Mouse (Mus musculus) heart, postnatal 14 days (tissue): ENCODE measurements around the gene Rad50. TPM values are rescaled to one million over a fixed set of nuclear protein-coding genes. Genes with fewer than 3 reads are reported as not detected.

Source experiments
- DNase-seq, 2 experiments: peaks; one replicate each; pipeline ENCODE4 v3.0.0; 2021 to 2022
- intact Hi-C: fragments of 180-260 bp; cut with DNase I; formaldehyde crosslinking; loops from one replicate; pipeline ENCODE4 v1.15.1; 2025
- long read RNA-seq, 2 experiments: library from polyadenylated mRNA; stranded (forward); transcript quantifications; one replicate each; pipeline ENCODE4 v2.0.0; 2021
- total RNA-seq, 2 experiments: library from RNA; stranded (reverse); gene quantifications; 2 replicates each; pipeline ENCODE4 v1.2.3; 2021

Gene Rad50
- 1 to 10 TPM; 8.2 to 9.4 TPM for total RNA-seq
- long read RNA-seq, experiment 1, full-length matches to known transcripts: 1 of 8 reads
- long read RNA-seq, experiment 1, partial matches to known transcripts: 4 of 8 reads
- long read RNA-seq, experiment 1, other reads (novel, unspliced or antisense): 3 of 8 reads
- long read RNA-seq, experiment 2, full-length matches to known transcripts: 6 of 10 reads
- long read RNA-seq, experiment 2, partial matches to known transcripts: 3 of 10 reads
- long read RNA-seq, experiment 2, other reads (novel, unspliced or antisense): 1 of 10 reads

DNA sequence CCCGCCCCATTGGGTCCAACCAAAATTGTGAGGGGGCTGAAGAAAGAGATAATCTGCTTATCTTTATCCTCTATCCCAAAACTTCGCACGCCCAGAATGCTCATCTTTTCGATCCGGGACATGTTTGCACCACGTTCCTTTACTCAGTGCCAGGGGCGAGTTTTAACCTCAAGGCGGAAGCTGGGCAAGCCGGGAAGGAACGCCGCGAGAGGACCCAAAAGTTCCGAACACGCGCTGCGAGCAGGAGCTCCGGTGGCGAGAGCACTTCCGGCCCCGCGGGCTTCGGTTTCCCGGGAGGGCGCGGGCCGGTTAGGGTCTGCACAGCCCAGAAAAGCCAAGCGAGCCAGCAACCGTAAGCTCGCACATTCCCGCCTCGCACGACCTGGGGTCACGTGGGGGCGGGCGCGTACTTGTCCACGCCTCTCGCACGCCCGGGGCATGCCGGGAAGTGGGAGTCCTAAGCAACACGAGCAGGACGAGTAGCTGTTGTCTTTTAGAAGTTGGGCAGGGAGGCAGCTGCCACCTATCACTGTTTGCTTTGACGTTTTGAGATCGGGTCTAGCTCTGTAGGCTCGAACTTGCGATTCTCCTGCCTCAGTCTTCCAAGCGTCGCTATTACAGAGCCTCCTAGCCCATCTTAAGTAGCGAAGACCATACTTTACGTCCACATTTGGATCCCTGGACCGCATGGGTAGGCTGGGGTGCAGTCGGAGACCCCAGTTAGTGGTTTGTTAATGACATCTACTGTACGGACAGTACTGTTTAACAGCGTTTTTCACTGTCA lies at the start of gene Rad50:
Rad50 (minus strand) TSS at position 386 of the 784 bp plus-strand sequence.
- peak; percentile 88 to 90 for DNase-seq
- intact Hi-C loops: no loop called here

DNA sequence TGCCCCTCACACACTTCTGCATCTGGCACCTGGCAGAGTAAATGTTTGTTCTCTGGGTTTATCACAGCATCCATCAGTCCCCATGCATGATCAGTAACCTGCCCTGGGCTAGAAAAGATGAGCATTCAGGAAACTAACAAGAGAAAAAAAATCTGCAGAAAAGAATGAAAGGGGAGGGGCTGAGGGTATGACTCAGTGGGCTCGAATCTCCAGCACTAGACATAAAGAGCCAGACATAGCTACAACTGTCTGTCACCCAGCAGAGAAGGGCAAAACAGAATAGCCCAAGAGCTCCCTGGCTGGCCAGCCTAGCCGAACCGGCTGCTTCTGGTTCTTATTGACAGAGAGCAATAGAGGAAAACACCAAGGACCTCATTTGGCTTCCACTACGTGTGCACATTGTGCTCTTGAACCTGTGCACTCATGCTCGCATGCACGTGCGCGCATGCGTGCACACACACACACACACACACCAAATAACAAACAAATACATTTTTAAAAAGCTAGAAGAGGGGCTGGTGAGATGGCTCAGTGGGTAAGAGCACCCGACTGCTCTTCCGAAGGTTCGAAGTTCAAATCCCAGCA lies 48.0 kb upstream of the Rad50 start:
- intact Hi-C loops: no loop called here

DNA sequence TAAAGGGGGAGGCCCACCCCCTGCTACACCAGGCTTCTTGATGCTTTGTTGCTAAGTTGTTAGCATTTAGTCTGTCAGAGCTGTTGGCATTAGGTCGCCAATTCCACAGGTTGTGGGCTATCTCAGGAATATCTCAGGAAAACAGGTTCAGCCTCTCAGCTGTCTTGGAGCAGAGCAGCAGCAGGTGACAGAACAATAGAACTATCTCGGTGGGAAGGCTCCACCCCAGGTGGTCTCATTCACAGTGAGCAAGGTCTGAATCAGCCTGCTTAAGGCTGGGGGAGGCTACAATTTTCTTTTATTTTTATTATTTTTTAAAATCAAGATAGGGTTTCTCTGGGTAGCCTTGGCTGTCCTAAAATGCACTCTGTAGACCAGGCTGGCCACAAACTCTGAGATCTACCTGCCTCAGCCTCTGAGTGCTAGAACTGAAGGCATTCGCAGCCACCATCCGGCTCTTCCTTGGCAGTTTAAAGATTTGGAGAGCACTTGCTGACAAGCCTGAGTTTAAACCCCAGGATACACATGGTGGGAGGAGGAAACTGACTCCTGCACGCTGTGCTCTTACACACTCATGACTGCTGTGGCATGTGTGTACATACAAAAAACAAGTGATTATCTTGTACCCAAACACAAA lies 42.7 kb upstream of the Rad50 start:
- intact Hi-C loops: no loop called here
- no peak for DNase-seq

More for the DNA sequence above, 48.0 kb upstream of the Rad50 start:
- no peak for DNase-seq

DNA sequence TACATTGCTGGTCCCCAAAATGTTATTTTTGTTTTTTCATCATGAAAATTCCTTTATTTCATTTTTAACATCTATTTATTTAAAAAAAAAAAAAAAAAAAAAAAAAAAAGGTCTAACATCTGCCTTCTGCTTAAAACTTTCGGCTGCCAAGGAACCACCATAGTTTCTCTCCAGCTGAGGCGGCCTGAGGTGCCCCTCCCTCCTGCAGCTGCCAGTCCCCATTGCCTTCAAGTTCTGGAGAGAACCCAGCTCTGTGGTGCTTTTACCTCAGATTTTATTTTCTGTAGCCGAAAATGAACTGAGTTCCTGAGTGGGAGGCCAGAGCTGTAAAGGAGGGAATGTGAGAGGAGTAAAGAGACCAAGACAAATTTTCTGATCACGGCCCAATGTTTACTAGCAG lies 42.2 kb upstream of the Rad50 start:
- DNase-seq: no peak
- intact Hi-C loops: no loop called here

DNA sequence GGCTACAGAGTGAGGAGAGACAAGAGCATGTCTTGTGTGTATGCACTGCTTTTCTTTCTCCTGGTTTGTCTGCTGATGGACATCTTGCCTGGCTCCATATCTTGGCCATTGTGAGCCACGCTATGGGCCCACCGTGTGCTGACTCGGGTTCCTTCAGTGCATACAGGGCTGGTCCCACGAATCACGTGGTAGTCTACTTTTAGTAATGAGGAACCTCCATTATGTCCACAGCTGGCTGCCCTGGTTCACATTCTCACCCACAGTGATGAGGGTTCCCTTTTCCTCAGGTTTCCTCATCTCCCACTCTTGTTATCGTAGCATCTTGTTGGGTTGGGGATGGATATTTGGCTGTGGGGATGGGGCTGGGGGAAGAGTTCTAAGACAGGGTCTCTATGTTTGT lies 41.5 kb upstream of the Rad50 start:
- intact Hi-C loops: no loop called here
- no peak for DNase-seq

DNA sequence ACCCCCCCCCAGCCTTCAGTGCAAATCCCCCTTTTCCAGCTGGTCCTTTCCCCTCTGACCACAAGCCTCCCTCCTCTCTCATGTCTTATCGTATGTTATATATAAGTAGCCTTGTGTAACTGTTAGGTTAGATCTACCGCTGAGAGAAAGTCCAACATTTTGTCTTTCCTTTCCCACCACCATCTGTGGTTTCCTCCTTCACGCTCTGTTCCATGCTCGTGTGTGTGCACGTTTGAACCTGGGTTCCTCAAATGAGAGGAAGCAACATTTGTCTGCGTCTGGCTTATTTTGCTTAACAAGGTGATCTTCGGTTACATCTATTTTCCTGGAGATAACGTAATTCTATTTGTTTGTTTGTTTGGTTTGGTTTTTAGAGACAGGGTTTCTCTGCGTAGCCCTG lies 40.9 kb upstream of the Rad50 start:
- DNase-seq: no peak
- intact Hi-C loops: no loop called here

DNA sequence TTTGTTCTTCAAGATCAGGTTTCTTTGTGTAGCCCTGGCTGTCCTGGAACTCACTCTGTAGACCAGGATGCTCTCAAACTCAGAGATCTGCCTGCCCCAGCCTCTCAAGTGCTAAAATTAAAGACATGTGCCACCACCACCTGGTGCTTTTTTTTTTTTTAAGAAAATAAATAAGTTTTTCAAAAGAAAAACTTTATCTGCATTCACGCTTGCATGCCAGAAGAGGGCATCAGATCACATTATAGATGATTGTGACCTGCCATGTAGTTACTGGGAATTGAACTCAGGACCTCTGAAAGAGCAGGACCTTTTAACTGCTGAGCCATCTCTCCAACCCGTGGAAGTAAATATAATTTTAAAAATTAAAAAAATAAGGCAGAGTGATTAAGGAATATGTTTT lies 38.1 kb upstream of the Rad50 start:
- no peak for DNase-seq
- intact Hi-C loops: no loop called here

DNA sequence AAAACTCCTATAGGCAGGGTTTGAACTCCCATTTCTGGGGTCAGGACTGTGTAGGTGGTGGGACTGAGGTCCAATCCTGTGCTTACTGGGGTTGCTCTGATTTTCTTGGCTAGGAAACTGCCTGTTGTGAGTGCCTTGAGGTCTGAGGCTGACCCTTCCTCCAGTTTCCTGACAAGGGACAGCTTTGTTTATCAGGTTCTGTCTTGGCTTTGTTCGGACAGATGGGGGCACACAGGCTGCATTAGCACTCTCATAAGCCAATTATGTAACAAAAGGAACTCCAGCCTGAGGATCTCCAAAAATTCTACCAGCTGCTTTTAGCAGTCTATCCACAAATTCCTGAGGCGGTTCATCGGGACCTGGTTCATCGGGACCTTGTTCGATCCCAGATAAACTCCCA lies 35.2 kb upstream of the Rad50 start:
- DNase-seq: no peak
- intact Hi-C loops: no loop called here

DNA sequence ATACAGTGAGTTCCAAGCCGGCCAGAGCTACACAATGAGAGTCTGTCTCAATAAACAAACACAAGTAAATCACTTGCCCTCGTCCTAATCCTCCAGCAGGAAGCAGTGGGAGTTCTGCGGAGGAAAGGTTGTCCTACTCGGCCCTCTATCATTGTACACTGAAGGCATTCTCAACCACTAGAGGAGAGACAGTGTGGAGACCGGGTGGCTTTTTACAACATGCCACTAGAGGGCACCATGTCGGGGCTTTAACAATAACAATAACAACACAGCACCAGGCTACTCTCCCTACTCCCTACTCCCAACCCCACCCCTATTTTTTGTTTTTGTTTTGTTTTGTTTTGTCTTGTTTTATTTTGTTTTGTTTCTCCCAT lies 30.4 kb upstream of the Rad50 start:
- DNase-seq: peak; percentile 51 to 70
- intact Hi-C loops: loop anchor here (2.0 to 10.0 kb wide), 4 partner anchors 113 to 517 kb away; partner anchors contain the start of gene Gm9837

DNA sequence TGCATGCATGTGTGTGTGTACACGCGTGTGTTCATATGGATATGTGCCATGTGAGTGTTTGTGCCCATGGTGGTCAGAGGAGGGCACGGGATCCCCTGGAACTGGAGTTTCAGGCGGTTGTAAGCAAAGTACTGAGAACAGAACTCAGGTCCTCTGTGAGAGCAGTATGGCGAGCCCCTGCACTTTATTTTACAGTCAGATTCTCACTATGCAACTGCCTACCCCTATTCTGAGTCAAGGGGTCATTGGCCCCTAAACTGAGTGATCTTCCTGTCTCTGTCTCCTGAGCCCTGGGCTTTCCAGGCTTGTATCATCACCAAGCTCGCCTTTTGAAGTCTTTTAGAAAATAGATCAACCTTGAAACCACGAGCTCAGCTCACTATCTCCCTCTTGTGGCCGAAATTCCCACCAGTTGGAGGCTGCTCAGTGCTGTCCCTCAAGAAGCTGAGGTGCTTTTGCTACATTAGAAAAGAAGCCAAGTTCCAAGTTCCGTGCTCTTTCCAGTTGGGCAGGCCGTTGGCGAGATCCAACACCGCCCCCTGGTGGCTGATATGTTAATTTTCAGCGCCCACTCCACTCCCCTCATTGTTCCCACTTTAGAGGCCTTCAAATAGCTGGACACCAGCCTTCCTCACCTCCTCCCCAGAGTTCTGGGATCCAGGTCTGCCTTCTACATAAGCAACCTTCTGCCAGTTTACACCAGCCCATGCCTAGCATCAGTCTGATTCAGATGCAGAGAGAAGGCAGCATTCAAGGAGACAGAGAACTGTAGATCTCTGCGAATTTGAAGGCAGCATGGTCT lies 29.9 kb upstream of the Rad50 start:
- DNase-seq: peak; percentile 75 to 85
- intact Hi-C loops: loop anchor here (2.0 to 10.0 kb wide), 4 partner anchors 114 to 518 kb away; partner anchors contain the start of gene Gm9837

DNA sequence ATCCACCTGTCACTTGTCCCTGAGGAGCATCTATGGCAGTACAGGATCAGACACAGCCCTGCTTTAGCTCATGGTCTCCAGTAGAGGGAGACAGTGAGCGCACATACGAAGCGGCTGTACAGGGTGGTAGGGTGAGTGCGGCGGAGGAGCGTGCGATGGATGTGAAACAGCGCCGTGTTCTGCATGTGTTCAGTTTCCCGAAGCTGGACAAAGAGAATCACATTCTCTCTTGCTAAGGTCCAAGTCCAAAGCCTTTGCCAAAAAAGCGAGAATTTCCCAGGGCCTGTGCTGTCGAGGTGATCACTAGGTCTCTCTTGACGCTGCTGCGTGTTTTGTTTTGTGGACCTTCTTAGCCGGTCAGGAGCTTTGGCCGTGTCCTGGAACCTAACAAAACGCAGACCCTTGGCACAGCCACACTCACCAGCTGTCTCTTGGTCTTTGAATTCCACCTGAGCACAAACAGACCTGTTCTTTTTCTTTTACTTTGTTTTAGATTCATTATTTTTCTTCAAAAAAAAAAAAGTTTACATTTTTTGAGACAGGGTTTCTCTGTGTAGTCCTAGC lies 28.6 kb upstream of the Rad50 start:
- intact Hi-C loops: loop anchor here (2.0 to 10.0 kb wide), 4 partner anchors 115 to 519 kb away; partner anchors contain the start of gene Gm9837
- DNase-seq: peak; percentile 51 to 66

DNA sequence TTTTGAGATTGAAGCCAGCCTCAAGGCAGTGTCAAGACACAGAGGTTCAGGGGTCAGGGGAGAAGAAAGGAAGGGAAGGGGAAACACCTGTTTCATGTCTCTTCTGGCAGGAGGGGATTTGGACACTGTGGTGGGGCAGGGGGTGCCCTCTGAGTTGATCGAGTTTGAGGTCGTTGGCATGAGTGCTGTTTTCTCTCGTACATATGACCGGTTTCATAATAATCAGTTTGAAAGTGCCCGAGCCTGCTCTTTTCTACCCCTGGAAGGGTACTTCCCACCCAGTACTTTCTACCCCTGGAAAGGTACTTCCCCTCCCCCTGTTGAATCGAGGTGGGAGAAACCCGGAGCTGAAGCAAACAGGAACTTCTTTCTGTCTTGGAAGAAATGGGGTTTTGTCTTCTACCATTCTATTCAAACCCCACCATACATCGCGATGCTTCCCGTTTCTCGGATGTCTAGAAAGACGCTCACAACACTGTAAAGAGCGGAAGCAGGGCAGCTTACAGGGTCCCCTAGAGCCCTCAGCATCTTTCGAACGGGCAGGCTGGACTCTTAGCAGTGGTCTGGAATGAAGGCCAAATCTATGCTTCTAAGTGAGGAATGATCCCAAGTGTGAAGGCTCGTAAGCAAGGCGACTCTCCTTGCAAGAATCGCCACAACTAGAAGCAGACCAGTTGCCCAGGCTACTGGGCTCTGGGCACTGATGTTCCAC lies 28.0 kb upstream of the Rad50 start:
- intact Hi-C loops: loop anchor here (5.0 to 10.0 kb wide), 3 partner anchors 148 to 520 kb away; partner anchors contain the start of gene Gm9837
- no peak for DNase-seq

DNA sequence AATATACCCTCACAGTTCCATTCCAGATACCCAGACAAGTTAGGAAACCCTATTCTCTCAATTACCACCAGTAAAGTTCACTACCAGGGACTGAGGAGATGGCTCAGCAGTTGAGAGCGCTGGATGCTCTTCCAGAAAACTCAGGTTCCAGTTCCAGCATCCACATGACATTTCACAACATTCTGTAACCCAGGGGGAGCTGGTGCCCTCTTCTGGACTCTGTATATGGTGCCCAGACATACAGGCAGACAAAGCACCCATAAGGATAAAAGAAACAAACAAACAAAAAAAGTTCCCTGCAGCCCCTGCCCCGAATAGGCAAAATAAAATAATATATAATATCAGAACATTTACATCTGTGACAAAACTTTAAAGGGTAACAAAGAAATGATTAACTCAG lies 27.3 kb upstream of the Rad50 start:
- DNase-seq: no peak
- intact Hi-C loops: loop anchor here (10.0 kb wide), 1 partner anchor 520 kb away; no protein-coding TSS in a partner anchor

DNA sequence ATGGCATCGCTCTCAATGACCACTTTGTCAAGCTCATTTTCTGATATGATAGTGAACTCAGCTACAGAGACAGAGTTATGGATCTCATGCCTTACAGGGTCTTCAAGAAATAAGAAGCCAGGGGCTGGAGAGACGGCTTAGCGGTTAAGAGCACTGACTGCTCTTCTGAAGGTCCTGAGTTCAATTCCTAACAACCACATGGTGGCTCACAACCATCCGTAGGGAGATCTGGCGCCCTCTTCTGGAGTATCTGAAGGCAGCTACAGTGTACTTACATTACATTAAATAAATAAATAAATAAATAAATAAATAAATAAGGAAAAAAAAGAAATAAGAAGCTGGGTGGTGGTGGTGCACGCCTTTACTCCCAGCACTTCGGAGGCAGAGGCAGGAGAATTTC lies 26.7 kb upstream of the Rad50 start:
- intact Hi-C loops: loop anchor here (10.0 kb wide), 1 partner anchor 521 kb away; no protein-coding TSS in a partner anchor

DNA sequence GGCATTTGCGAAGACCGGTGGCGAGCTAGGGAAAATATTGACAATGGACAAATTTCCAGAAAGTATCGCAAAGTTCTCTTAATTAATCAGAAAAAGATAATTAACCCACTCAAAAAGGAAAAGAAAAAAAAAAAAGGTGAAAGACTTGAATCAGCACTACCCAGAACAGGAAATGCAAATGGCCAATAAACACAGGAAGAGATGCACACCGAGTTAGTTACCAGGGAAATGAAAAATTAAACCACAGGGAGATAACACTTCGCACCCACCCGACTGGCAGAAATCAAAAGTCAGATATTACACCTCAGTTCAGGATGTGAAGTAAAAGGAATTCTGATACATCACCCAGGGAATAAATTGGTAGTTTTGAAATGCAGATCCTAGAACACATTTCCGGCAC lies 25.1 kb upstream of the Rad50 start:
- DNase-seq: no peak
- intact Hi-C loops: loop anchor here (10.0 kb wide), 1 partner anchor 523 kb away; no protein-coding TSS in a partner anchor

More for the DNA sequence above, 26.7 kb upstream of the Rad50 start:
- DNase-seq: no peak

DNA sequence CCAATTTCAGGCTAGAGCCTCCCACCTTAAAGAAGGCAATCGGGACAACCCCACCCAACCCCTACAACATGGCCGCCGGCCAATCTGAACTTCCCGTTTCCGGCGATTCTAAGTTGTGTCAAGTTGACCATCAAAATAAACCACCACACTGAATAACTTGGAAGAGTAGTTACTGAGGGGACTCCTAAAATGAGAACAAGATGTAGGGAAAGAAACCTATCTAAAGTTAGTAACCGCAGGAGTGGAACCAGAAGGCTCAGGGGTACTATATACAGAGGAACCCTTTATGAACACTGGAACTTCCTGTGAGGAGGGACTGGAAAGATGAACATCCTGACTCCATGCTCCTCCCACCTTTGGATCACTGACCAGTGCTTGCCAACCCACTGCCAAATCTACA lies 24.3 kb upstream of the Rad50 start:
- no peak for DNase-seq
- intact Hi-C loops: loop anchor here (10.0 kb wide), 1 partner anchor 523 kb away; no protein-coding TSS in a partner anchor

DNA sequence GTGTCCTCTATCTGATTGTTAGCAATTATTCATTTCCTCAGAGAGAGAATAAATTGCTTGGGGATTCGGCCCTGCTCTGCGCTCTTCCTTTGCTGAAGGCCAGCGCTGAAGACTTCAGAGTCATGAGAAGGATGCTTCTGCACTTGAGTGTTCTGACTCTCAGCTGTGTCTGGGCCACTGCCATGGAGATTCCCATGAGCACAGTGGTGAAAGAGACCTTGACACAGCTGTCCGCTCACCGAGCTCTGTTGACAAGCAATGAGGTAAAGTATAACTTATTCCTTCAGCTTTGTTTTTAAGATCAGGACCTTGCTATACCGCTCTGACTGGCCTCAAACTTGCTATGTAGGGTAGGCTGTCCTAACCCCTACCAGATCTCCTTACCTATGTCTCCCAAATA lies 13.6 kb upstream of the Rad50 start, which contains the start of gene Il5:
Il5 (plus strand) TSS at position 80 of the 400 bp plus-strand sequence.
- intact Hi-C loops: no loop called here
- DNase-seq: no peak

DNA sequence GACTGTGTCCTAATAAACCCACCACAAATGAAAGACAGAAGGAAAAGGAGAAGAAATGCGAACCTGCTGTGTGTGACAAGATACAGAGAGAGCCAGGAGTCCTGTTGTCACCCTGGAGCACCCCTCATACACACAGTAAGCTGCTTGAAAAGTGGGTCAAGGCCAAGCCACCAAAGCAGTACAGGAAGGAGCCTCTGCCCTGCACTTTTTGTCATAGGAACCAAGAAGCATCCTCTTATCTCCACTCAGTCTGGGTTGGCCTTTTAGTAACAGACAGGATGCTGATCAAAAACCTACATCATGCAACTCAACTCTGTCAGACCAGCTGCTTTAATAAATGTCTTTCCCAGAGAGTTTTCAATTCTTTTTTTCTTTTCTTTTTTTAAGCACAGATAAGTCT lies 12.6 kb upstream of the Rad50 start:
- intact Hi-C loops: no loop called here
- DNase-seq: no peak

DNA sequence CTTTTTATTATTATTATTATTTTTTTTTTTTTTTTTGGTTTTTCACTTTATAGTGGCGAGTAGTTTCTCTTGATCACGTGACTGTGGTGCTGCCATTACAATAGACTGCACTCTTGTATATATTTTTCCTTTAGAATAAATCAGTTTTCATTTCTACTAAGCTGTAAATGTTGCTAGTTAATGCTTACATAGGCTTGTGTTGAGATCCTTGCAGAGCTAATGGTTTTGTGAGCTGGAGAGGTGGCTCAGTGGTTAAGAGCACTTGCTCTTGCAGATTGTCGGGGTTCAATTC lies 545 bp upstream of the Rad50 start:
- intact Hi-C loops: no loop called here
- DNase-seq: no peak
